Mouse (Mus musculus): ENCODE measurements around the gene Anks1b.

Anks1b gene

GRCm38 (mm10) chr10:90169941-90170580 is 296.8 kb downstream of the Anks1b start:
- no peak for DNase-seq (ENCODE audit: low spot score)

GRCm38 (mm10) chr10:90190366-90190765 is 317.1 kb downstream of the Anks1b start:
- DNase-seq (ENCODE audit: low spot score) = no peak

GRCm38 (mm10) chr10:90196936-90197335 is 323.6 kb downstream of the Anks1b start:
- DNase-seq (ENCODE audit: low spot score) = no peak

GRCm38 (mm10) chr10:90210044-90210443 is 336.7 kb downstream of the Anks1b start:
- no peak for DNase-seq (ENCODE audit: low spot score)

- DNase-seq (ENCODE audit: low spot score) = no peak
Observed at GRCm38 (mm10) chr10:90220470-90220869, 347.2 kb downstream of the Anks1b start.

- no peak for DNase-seq (ENCODE audit: low spot score)
Observed at GRCm38 (mm10) chr10:90222793-90223495, 349.6 kb downstream of the Anks1b start.

GRCm38 (mm10) chr10:90235273-90235672 is 362.0 kb downstream of the Anks1b start:
- DNase-seq (ENCODE audit: low spot score) = no peak

GRCm38 (mm10) chr10:90237290-90237689 is 364.0 kb downstream of the Anks1b start:
- DNase-seq (ENCODE audit: low spot score) = no peak

GRCm38 (mm10) chr10:90258944-90259714 is 385.8 kb downstream of the Anks1b start:
- DNase-seq (ENCODE audit: low spot score) = no peak

GRCm38 (mm10) chr10:90271321-90271720 is 398.0 kb downstream of the Anks1b start:
- DNase-seq (ENCODE audit: low spot score) = no peak

- no peak for DNase-seq (ENCODE audit: low spot score)
Observed at GRCm38 (mm10) chr10:90273311-90273710, 400.0 kb downstream of the Anks1b start.

- DNase-seq (ENCODE audit: low spot score) = no peak
Observed at GRCm38 (mm10) chr10:90286589-90286988, 413.3 kb downstream of the Anks1b start.

- DNase-seq (ENCODE audit: low spot score) = no peak
Observed at GRCm38 (mm10) chr10:90303249-90303648, 429.9 kb downstream of the Anks1b start.

- DNase-seq (ENCODE audit: low spot score) = no peak
Observed at GRCm38 (mm10) chr10:90306156-90306555, 432.8 kb downstream of the Anks1b start.

GRCm38 (mm10) chr10:90307931-90308555 is 434.7 kb downstream of the Anks1b start:
- DNase-seq (ENCODE audit: low spot score) = no peak

- DNase-seq (ENCODE audit: low spot score) = no peak
Observed at GRCm38 (mm10) chr10:90329781-90330180, 456.5 kb downstream of the Anks1b start.

GRCm38 (mm10) chr10:90345394-90345793 is 472.1 kb downstream of the Anks1b start:
- DNase-seq (ENCODE audit: low spot score) = no peak

- no peak for DNase-seq (ENCODE audit: low spot score)
Observed at GRCm38 (mm10) chr10:90356258-90356657, 482.9 kb downstream of the Anks1b start.

GRCm38 (mm10) chr10:90357169-90357907 is 484.0 kb downstream of the Anks1b start:
- DNase-seq (ENCODE audit: low spot score) = no peak

GRCm38 (mm10) chr10:90369015-90369414 is 495.7 kb downstream of the Anks1b start:
- DNase-seq (ENCODE audit: low spot score) = no peak

- no peak for DNase-seq (ENCODE audit: low spot score)
Observed at GRCm38 (mm10) chr10:90370751-90371150, 497.4 kb downstream of the Anks1b start.

- no peak for DNase-seq (ENCODE audit: low spot score)
Observed at GRCm38 (mm10) chr10:90373469-90373868, 500.2 kb downstream of the Anks1b start.
